Mouse (Mus musculus) liver, embryonic 13.5 days (tissue): Measurements from ENCODE around the gene Lamc2. TPM values are rescaled to one million over a fixed set of nuclear protein-coding genes. Genes with fewer than 3 reads are reported as not detected.

Experiments
- ATAC-seq: fragments of 200-750 bp; cut with Nextera tagmentation; 2 replicates; pipeline ENCODE4 v1.8.0; 2017; ENCODE audit warnings: low read depth, mild to moderate bottlenecking, moderate number of reproducible peaks, moderate library complexity
- DNase-seq: peaks from one replicate; pipeline ENCODE4 v3.0.0; 2022
- H3K27ac ChIP-seq: fragments of 300-500 bp; sonication (generic); 2 replicates; pipeline ENCODE4 v1.5.1; 2015; ENCODE audit warnings: moderate library complexity, mild to moderate bottlenecking, inconsistent platforms
- H3K27me3 ChIP-seq: fragments of 300-500 bp; sonication (generic); 2 replicates; pipeline ENCODE4 v1.6.1; 2015; ENCODE audit warnings: mild to moderate bottlenecking, inconsistent platforms
- H3K36me3 ChIP-seq: fragments of 300-500 bp; sonication (generic); 2 replicates; pipeline ENCODE4 v1.6.1; 2015; ENCODE audit warnings: mild to moderate bottlenecking, inconsistent platforms
- H3K4me1 ChIP-seq: fragments of 300-500 bp; sonication (generic); replicated peaks from 2 replicates; pipeline ENCODE4 v1.6.1; 2015; ENCODE audit warnings: inconsistent platforms
- H3K4me2 ChIP-seq: fragments of 300-500 bp; sonication (generic); 2 replicates; pipeline ENCODE4 v1.6.1; 2015; ENCODE audit warnings: inconsistent platforms, mild to moderate bottlenecking, moderate library complexity
- H3K4me3 ChIP-seq: fragments of 300-500 bp; sonication (generic); replicated peaks from 2 replicates; pipeline ENCODE4 v1.5.1; 2015; ENCODE audit warnings: mild to moderate bottlenecking, inconsistent platforms
- H3K9ac ChIP-seq: fragments of 300-500 bp; sonication (generic); 2 replicates; pipeline ENCODE4 v1.6.1; 2015; ENCODE audit warnings: mild to moderate bottlenecking, inconsistent platforms
- H3K9me3 ChIP-seq: fragments of 300-500 bp; sonication (generic); replicated peaks from 2 replicates; pipeline ENCODE4 v1.6.1; 2016; ENCODE audit warnings: inconsistent platforms
- WGBS: fragments of 180-500 bp; shearing (Covaris S2); methylation state at CpG from one replicate; pipeline ENCODE4 v1.1.7; 2015; ENCODE audit not compliant: insufficient replicate concordance; 5-methylcytosine and 5-hydroxymethylcytosine counted together
- polyA plus RNA-seq: library from polyadenylated mRNA; unstranded; fragments of >200 nt; fragmentation: Nextera tagmentation; extraction: Ambion mirVana; gene quantifications from 2 replicates; pipeline ENCODE4 v1.2.1, GENCODE M21; 2015

Gene Lamc2
- polyA plus RNA-seq, 1 experiment from 2014 or later: 0.16 TPM

GRCm38 (mm10) chr1:153173276-153173675 lies 13.0 kb downstream of the Lamc2 start:
- ATAC-seq: no peak

GRCm38 (mm10) chr1:153172291-153172731 lies 13.9 kb downstream of the Lamc2 start:
- no peak overlapping the region for H3K27ac ChIP-seq
- no peaks in the 10 kb centered on the region for H3K36me3 ChIP-seq
- no peak for ATAC-seq
- whole genome bisulfite sequencing: 25% methylated on average over 9 of the region's 9 CpGs
- H3K9me3 ChIP-seq: no peaks in the 10 kb centered on the region
- no peak overlapping the region for H3K9ac ChIP-seq
- no peak overlapping the region for H3K4me3 ChIP-seq
- no peak for DNase-seq
- H3K27me3 ChIP-seq: no peaks in the 10 kb centered on the region
- H3K4me1 ChIP-seq: no peaks in the 10 kb centered on the region
- H3K4me2 ChIP-seq: no peak overlapping the region

More at GRCm38 (mm10) chr1:153173276-153173675, 13.0 kb downstream of the Lamc2 start:
- H3K27me3 ChIP-seq: no peaks in the 10 kb centered on the region
- no peak overlapping the region for H3K27ac ChIP-seq
- H3K4me2 ChIP-seq: no peak overlapping the region
- H3K4me1 ChIP-seq: no peaks in the 10 kb centered on the region
- no peak overlapping the region for H3K9ac ChIP-seq
- no peak overlapping the region for H3K4me3 ChIP-seq
- no peaks in the 10 kb centered on the region for H3K9me3 ChIP-seq
- no peaks in the 10 kb centered on the region for H3K36me3 ChIP-seq
- 42% methylated on average over 3 of the region's 3 CpGs for WGBS
- no peak for DNase-seq

- Histone ChIP-seq H3K4me3 (no peak overlapping the region), H3K4me2 (no peak overlapping the region), H3K9me3 (no peaks in the 10 kb centered on the region), H3K27ac (no peak overlapping the region), H3K36me3 (no peaks in the 10 kb centered on the region), H3K4me1 (no peaks in the 10 kb centered on the region), H3K27me3 (no peaks in the 10 kb centered on the region), H3K9ac (no peak overlapping the region)
- WGBS: 76% methylated on average over 10 of the region's 10 CpGs
- DNase-seq (no peak), ATAC-seq (no peak)
Measured at GRCm38 (mm10) chr1:153171011-153171410, 15.2 kb downstream of the Lamc2 start.

- no peak for DNase-seq
- Histone ChIP-seq H3K27me3 (no peaks in the 10 kb centered on the region), H3K4me3 (no peak overlapping the region), H3K36me3 (no peaks in the 10 kb centered on the region), H3K27ac (no peak overlapping the region), H3K4me1 (no peaks in the 10 kb centered on the region), H3K9me3 (no peaks in the 10 kb centered on the region), H3K9ac (no peak overlapping the region), H3K4me2 (no peak overlapping the region)
- no peak for ATAC-seq
- WGBS: 71% methylated on average over 5 of the region's 5 CpGs
Measured at GRCm38 (mm10) chr1:153168293-153168692, 18.0 kb downstream of the Lamc2 start.

- WGBS: 59% methylated on average over 3 of the region's 3 CpGs
- no peaks in the 10 kb centered on the region for H3K36me3 ChIP-seq
- no peak overlapping the region for H3K27ac ChIP-seq
- H3K9ac ChIP-seq: no peak overlapping the region
- H3K4me3 ChIP-seq: no peak overlapping the region
- H3K4me2 ChIP-seq: no peak overlapping the region
- no peaks in the 10 kb centered on the region for H3K4me1 ChIP-seq
- DNase-seq (no peak), ATAC-seq (no peak)
- H3K9me3 ChIP-seq: no peaks in the 10 kb centered on the region
- H3K27me3 ChIP-seq: no peaks in the 10 kb centered on the region
Measured at GRCm38 (mm10) chr1:153163831-153164230, 22.4 kb downstream of the Lamc2 start.

GRCm38 (mm10) chr1:153159137-153159536 lies 27.1 kb downstream of the Lamc2 start:
- WGBS: 88% methylated on average over 4 of the region's 4 CpGs
- DNase-seq (no peak), ATAC-seq (no peak)
- Histone ChIP-seq H3K27ac (no peak overlapping the region), H3K4me3 (no peak overlapping the region), H3K27me3 (no peaks in the 10 kb centered on the region), H3K4me1 (no peaks in the 10 kb centered on the region), H3K9me3 (no peaks in the 10 kb centered on the region), H3K4me2 (no peak overlapping the region), H3K36me3 (no peaks in the 10 kb centered on the region), H3K9ac (no peak overlapping the region)

GRCm38 (mm10) chr1:153157021-153157623 lies 29.1 kb downstream of the Lamc2 start:
- WGBS: 57% methylated on average over 5 of the region's 5 CpGs
- ATAC-seq: no peak
- Histone ChIP-seq H3K36me3 (no peaks in the 10 kb centered on the region), H3K27ac (no peak overlapping the region), H3K9me3 (no peaks in the 10 kb centered on the region), H3K27me3 (no peaks in the 10 kb centered on the region), H3K4me2 (no peak overlapping the region), H3K9ac (no peak overlapping the region), H3K4me1 (no peaks in the 10 kb centered on the region), H3K4me3 (no peak overlapping the region)
- DNase-seq: no peak

- H3K4me1 ChIP-seq: no peaks in the 10 kb centered on the region
- no peaks in the 10 kb centered on the region for H3K27me3 ChIP-seq
- H3K9ac ChIP-seq: no peak overlapping the region
- no peak for DNase-seq
- H3K4me3 ChIP-seq: no peak overlapping the region
- H3K27ac ChIP-seq: no peak overlapping the region
- 72% methylated on average over 8 of the region's 8 CpGs for WGBS
- no peaks in the 10 kb centered on the region for H3K36me3 ChIP-seq
- no peak for ATAC-seq
- H3K4me2 ChIP-seq: no peak overlapping the region
- no peaks in the 10 kb centered on the region for H3K9me3 ChIP-seq
Measured at GRCm38 (mm10) chr1:153155364-153155763, 30.9 kb downstream of the Lamc2 start.

GRCm38 (mm10) chr1:153153619-153154137 lies 32.6 kb downstream of the Lamc2 start:
- Histone ChIP-seq H3K27me3 (no peaks in the 10 kb centered on the region), H3K9me3 (no peaks in the 10 kb centered on the region), H3K4me3 (no peak overlapping the region), H3K36me3 (no peaks in the 10 kb centered on the region), H3K27ac (no peak overlapping the region), H3K9ac (no peak overlapping the region), H3K4me2 (no peak overlapping the region), H3K4me1 (no peaks in the 10 kb centered on the region)
- no peak for DNase-seq
- WGBS: 67% methylated on average over 10 of the region's 10 CpGs
- ATAC-seq: no peak

GRCm38 (mm10) chr1:153152594-153152993 lies 33.7 kb downstream of the Lamc2 start:
- no peak overlapping the region for H3K9ac ChIP-seq
- DNase-seq (no peak), ATAC-seq (no peak)
- no peak overlapping the region for H3K4me2 ChIP-seq
- H3K9me3 ChIP-seq: no peaks in the 10 kb centered on the region
- no peaks in the 10 kb centered on the region for H3K36me3 ChIP-seq
- no peak overlapping the region for H3K27ac ChIP-seq
- H3K27me3 ChIP-seq: no peaks in the 10 kb centered on the region
- H3K4me3 ChIP-seq: no peak overlapping the region
- no peaks in the 10 kb centered on the region for H3K4me1 ChIP-seq
- WGBS: 68% methylated on average over 7 of the region's 7 CpGs

- no peak overlapping the region for H3K27ac ChIP-seq
- no peak overlapping the region for H3K4me2 ChIP-seq
- WGBS: 54% methylated on average over 5 of the region's 5 CpGs
- H3K4me1 ChIP-seq: no peaks in the 10 kb centered on the region; the same call in 1 of the 2 replicates
- no peak for DNase-seq
- no peak overlapping the region for H3K9ac ChIP-seq
- H3K36me3 ChIP-seq: no peaks in the 10 kb centered on the region
- no peaks in the 10 kb centered on the region for H3K27me3 ChIP-seq
- no peak for ATAC-seq
- no peak overlapping the region for H3K4me3 ChIP-seq
- H3K9me3 ChIP-seq: no peaks in the 10 kb centered on the region
Measured at GRCm38 (mm10) chr1:153145791-153146190, 40.5 kb downstream of the Lamc2 start.

- Histone ChIP-seq H3K4me1 (peaks cover 6% of the 10 kb centered on the region), H3K27me3 (no peaks in the 10 kb centered on the region), H3K27ac (no peak overlapping the region), H3K9me3 (no peaks in the 10 kb centered on the region), H3K36me3 (no peaks in the 10 kb centered on the region), H3K4me3 (no peak overlapping the region), H3K9ac (no peak overlapping the region), H3K4me2 (no peak overlapping the region)
- DNase-seq (no peak), ATAC-seq (no peak)
- 70% methylated on average over 11 of the region's 11 CpGs for WGBS
Measured at GRCm38 (mm10) chr1:153144021-153144420, 42.2 kb downstream of the Lamc2 start.
